Mouse (Mus musculus): ENCODE results near the gene Actl10. TPM values are rescaled to one million over a fixed set of nuclear protein-coding genes. Genes with fewer than 3 reads are reported as not detected.

The Actl10 gene
- polyA plus RNA-seq, 1 experiment from 2014 or later = 0.69 TPM

GRCm38 (mm10) chr2:154569836-154570286 lies 18.3 kb downstream of the Actl10 start, which contains the start of gene E2f1:
E2f1 (minus strand) TSS chr2:154569892.
- H3K4me1 ChIP-seq (replicated peaks; ENCODE audit: control insufficient read depth, insufficient read depth, low read length) = peaks cover 14% of the 10 kb centered on the region

GRCm38 (mm10) chr2:154570666-154571065 lies 19.1 kb downstream of the Actl10 start:
- Histone ChIP-seq H3K4me2 (replicated peaks; ENCODE audit: low read depth, low read length) (no peak overlapping the region), H3K4me3 (ENCODE audit: low read depth, low read length) (no peak overlapping the region), H3K36me3 (ENCODE audit: control insufficient read depth, insufficient read depth, low read length) (no peaks in the 10 kb centered on the region), H3K4me1 (replicated peaks; ENCODE audit: control insufficient read depth, insufficient read depth, low read length) (peaks cover 11% of the 10 kb centered on the region), H3K9me3 (ENCODE audit: control insufficient read depth, low read length) (no peaks in the 10 kb centered on the region), H3K27me3 (ENCODE audit: control insufficient read depth, insufficient read depth, low read length) (no peaks in the 10 kb centered on the region), H3K9ac (ENCODE audit: low read depth, low read length) (no peak overlapping the region), H3K27ac (ENCODE audit: low read depth, low read length) (no peak overlapping the region)
- WGBS = 75% methylated on average over 4 of the region's 4 CpGs
- DNase-seq (ENCODE audit: low spot score) (no peak), ATAC-seq (ENCODE audit: low FRiP score) (no peak)

More at GRCm38 (mm10) chr2:154569836-154570286, 18.3 kb downstream of the Actl10 start, which contains the start of gene E2f1:
- no peaks in the 10 kb centered on the region for H3K27me3 ChIP-seq (ENCODE audit: control insufficient read depth, insufficient read depth, low read length)
- peak within 1 kb of the TSS; percentile 70 for H3K4me2 ChIP-seq (replicated peaks; ENCODE audit: low read depth, low read length)
- no peaks in the 10 kb centered on the region for H3K36me3 ChIP-seq (ENCODE audit: control insufficient read depth, insufficient read depth, low read length)
- WGBS = 0% methylated on average over 28 of the region's 44 CpGs
- peak within 1 kb of the TSS; percentile 86 for H3K4me3 ChIP-seq (ENCODE audit: low read depth, low read length)
- H3K27ac ChIP-seq (ENCODE audit: low read depth, low read length) = peak within 1 kb of the TSS; percentile 88
- no peaks in the 10 kb centered on the region for H3K9me3 ChIP-seq (ENCODE audit: control insufficient read depth, low read length)
- ATAC-seq (ENCODE audit: low FRiP score) (peak; percentile 96), DNase-seq (ENCODE audit: low spot score) (peak; percentile 96)
- peak within 1 kb of the TSS; percentile 84 for H3K9ac ChIP-seq (ENCODE audit: low read depth, low read length)

- 88% methylated on average over 4 of the region's 4 CpGs for WGBS
- Histone ChIP-seq H3K4me1 (replicated peaks; ENCODE audit: control insufficient read depth, insufficient read depth, low read length) (peaks cover 8% of the 10 kb centered on the region; the same call in 1 of the 2 replicates), H3K27me3 (ENCODE audit: control insufficient read depth, insufficient read depth, low read length) (no peaks in the 10 kb centered on the region), H3K36me3 (ENCODE audit: control insufficient read depth, insufficient read depth, low read length) (no peaks in the 10 kb centered on the region), H3K4me2 (replicated peaks; ENCODE audit: low read depth, low read length) (no peak overlapping the region), H3K9me3 (ENCODE audit: control insufficient read depth, low read length) (no peaks in the 10 kb centered on the region), H3K4me3 (ENCODE audit: low read depth, low read length) (no peak overlapping the region), H3K27ac (ENCODE audit: low read depth, low read length) (no peak overlapping the region), H3K9ac (ENCODE audit: low read depth, low read length) (no peak overlapping the region)
- ATAC-seq (ENCODE audit: low FRiP score) (no peak), DNase-seq (ENCODE audit: low spot score) (no peak)
Observed at GRCm38 (mm10) chr2:154571266-154571665, 19.7 kb downstream of the Actl10 start.

GRCm38 (mm10) chr2:154571976-154572375 lies 20.4 kb downstream of the Actl10 start:
- ATAC-seq (ENCODE audit: low FRiP score) (no peak), DNase-seq (ENCODE audit: low spot score) (no peak)
- Histone ChIP-seq H3K4me3 (ENCODE audit: low read depth, low read length) (no peak overlapping the region), H3K4me2 (replicated peaks; ENCODE audit: low read depth, low read length) (no peak overlapping the region), H3K36me3 (ENCODE audit: control insufficient read depth, insufficient read depth, low read length) (no peaks in the 10 kb centered on the region), H3K9me3 (ENCODE audit: control insufficient read depth, low read length) (no peaks in the 10 kb centered on the region), H3K27me3 (ENCODE audit: control insufficient read depth, insufficient read depth, low read length) (no peaks in the 10 kb centered on the region), H3K9ac (ENCODE audit: low read depth, low read length) (no peak overlapping the region), H3K4me1 (replicated peaks; ENCODE audit: control insufficient read depth, insufficient read depth, low read length) (peaks cover 10% of the 10 kb centered on the region), H3K27ac (ENCODE audit: low read depth, low read length) (no peak overlapping the region)
- WGBS = 79% methylated on average over 8 of the region's 8 CpGs

GRCm38 (mm10) chr2:154572996-154573395 lies 21.4 kb downstream of the Actl10 start:
- no peak overlapping the region for H3K4me2 ChIP-seq (replicated peaks; ENCODE audit: low read depth, low read length)
- H3K27me3 ChIP-seq (ENCODE audit: control insufficient read depth, insufficient read depth, low read length) = no peaks in the 10 kb centered on the region
- H3K9ac ChIP-seq (ENCODE audit: low read depth, low read length) = no peak overlapping the region
- no peak for ATAC-seq (ENCODE audit: low FRiP score)
- WGBS = 94% methylated on average over 3 of the region's 3 CpGs
- no peak overlapping the region for H3K27ac ChIP-seq (ENCODE audit: low read depth, low read length)
- no peaks in the 10 kb centered on the region for H3K36me3 ChIP-seq (ENCODE audit: control insufficient read depth, insufficient read depth, low read length)
- no peaks in the 10 kb centered on the region for H3K9me3 ChIP-seq (ENCODE audit: control insufficient read depth, low read length)
- peaks cover 12% of the 10 kb centered on the region for H3K4me1 ChIP-seq (replicated peaks; ENCODE audit: control insufficient read depth, insufficient read depth, low read length)
- DNase-seq (ENCODE audit: low spot score) = no peak
- H3K4me3 ChIP-seq (ENCODE audit: low read depth, low read length) = no peak overlapping the region

DNA sequence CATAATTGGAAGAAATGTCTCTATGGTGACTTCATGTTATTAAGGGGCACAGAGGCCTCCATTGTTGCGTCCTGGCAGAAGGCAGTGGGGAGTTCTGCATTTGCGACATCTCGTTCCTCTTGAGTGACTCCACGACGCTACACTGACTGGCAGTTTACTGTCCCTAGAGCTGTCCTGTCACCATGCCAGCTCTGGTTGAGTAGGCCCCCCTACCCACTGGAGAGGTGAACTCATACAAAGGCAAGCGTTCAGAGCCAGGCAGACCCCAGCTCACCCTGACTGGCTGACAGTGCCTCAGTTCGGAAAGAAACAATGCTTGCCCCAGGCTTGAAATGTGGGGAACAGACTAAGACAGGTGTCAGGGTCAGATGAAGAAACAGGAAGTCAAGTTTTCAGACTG lies 22.7 kb downstream of the Actl10 start:
- Histone ChIP-seq H3K27ac (ENCODE audit: low read depth, low read length) (no peak overlapping the region), H3K27me3 (ENCODE audit: control insufficient read depth, insufficient read depth, low read length) (no peaks in the 10 kb centered on the region), H3K4me3 (ENCODE audit: low read depth, low read length) (no peak overlapping the region), H3K4me1 (replicated peaks; ENCODE audit: control insufficient read depth, insufficient read depth, low read length) (peaks cover 11% of the 10 kb centered on the region), H3K36me3 (ENCODE audit: control insufficient read depth, insufficient read depth, low read length) (no peaks in the 10 kb centered on the region), H3K9ac (ENCODE audit: low read depth, low read length) (no peak overlapping the region), H3K9me3 (ENCODE audit: control insufficient read depth, low read length) (no peaks in the 10 kb centered on the region), H3K4me2 (replicated peaks; ENCODE audit: low read depth, low read length) (no peak overlapping the region)
- DNase-seq (ENCODE audit: low spot score) = peak; percentile 23
- ATAC-seq (ENCODE audit: low FRiP score) = no peak
- 49% methylated on average over 7 of the region's 7 CpGs for WGBS

- Histone ChIP-seq H3K36me3 (ENCODE audit: control insufficient read depth, insufficient read depth, low read length) (no peaks in the 10 kb centered on the region), H3K27me3 (ENCODE audit: control insufficient read depth, insufficient read depth, low read length) (no peaks in the 10 kb centered on the region), H3K4me1 (replicated peaks; ENCODE audit: control insufficient read depth, insufficient read depth, low read length) (peaks cover 11% of the 10 kb centered on the region), H3K4me3 (ENCODE audit: low read depth, low read length) (no peak overlapping the region), H3K27ac (ENCODE audit: low read depth, low read length) (peak overlapping the region; percentile 88), H3K9me3 (ENCODE audit: control insufficient read depth, low read length) (no peaks in the 10 kb centered on the region), H3K4me2 (replicated peaks; ENCODE audit: low read depth, low read length) (no peak overlapping the region), H3K9ac (ENCODE audit: low read depth, low read length) (peak overlapping the region; percentile 42; the same call in 1 of the 2 replicates)
- DNase-seq (ENCODE audit: low spot score) (peak; percentile 78), ATAC-seq (ENCODE audit: low FRiP score) (peak; percentile 90)
- WGBS = 20% methylated on average over 12 of the region's 12 CpGs
Observed at GRCm38 (mm10) chr2:154576876-154577743, 25.5 kb downstream of the Actl10 start.

- H3K4me3 ChIP-seq (ENCODE audit: low read depth, low read length) = no peak overlapping the region
- peak overlapping the region; percentile 40; the same call in 1 of the 2 replicates for H3K9ac ChIP-seq (ENCODE audit: low read depth, low read length)
- H3K4me2 ChIP-seq (replicated peaks; ENCODE audit: low read depth, low read length) = no peak overlapping the region
- no peaks in the 10 kb centered on the region for H3K27me3 ChIP-seq (ENCODE audit: control insufficient read depth, insufficient read depth, low read length)
- H3K27ac ChIP-seq (ENCODE audit: low read depth, low read length) = peak overlapping the region; percentile 88
- no peaks in the 10 kb centered on the region for H3K36me3 ChIP-seq (ENCODE audit: control insufficient read depth, insufficient read depth, low read length)
- peaks cover 11% of the 10 kb centered on the region for H3K4me1 ChIP-seq (replicated peaks; ENCODE audit: control insufficient read depth, insufficient read depth, low read length)
- no peaks in the 10 kb centered on the region for H3K9me3 ChIP-seq (ENCODE audit: control insufficient read depth, low read length)
- peak; percentile 62 for ATAC-seq (ENCODE audit: low FRiP score)
- WGBS = 56% methylated on average over 6 of the region's 6 CpGs
- no peak for DNase-seq (ENCODE audit: low spot score)
Observed at GRCm38 (mm10) chr2:154577744-154578067, 26.1 kb downstream of the Actl10 start.

DNA sequence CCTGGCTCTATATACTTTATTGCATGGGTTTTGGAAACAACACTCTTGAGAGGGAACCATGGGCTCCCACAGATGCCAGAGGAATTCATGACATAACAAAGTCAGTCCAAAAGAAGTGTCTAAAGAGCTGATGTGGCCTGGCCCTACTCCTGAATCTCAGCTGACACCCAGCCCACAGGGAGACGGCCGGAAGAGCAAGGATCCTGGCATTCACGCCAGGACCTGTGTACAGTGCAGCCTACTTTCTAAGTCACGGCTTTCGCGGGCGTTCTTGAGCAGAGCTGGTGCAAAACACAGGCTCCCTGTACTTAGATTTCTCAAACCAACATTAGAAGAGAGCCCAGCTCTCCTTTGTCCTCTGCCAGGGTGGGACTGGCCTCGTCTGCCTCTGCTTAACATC lies 29.0 kb downstream of the Actl10 start:
- no peak overlapping the region for H3K4me2 ChIP-seq (replicated peaks; ENCODE audit: low read depth, low read length)
- 84% methylated on average over 8 of the region's 8 CpGs for WGBS
- H3K4me1 ChIP-seq (replicated peaks; ENCODE audit: control insufficient read depth, insufficient read depth, low read length) = peaks cover 9% of the 10 kb centered on the region
- H3K9ac ChIP-seq (ENCODE audit: low read depth, low read length) = no peak overlapping the region
- no peaks in the 10 kb centered on the region for H3K27me3 ChIP-seq (ENCODE audit: control insufficient read depth, insufficient read depth, low read length)
- no peak overlapping the region for H3K4me3 ChIP-seq (ENCODE audit: low read depth, low read length)
- ATAC-seq (ENCODE audit: low FRiP score) (no peak), DNase-seq (ENCODE audit: low spot score) (no peak)
- H3K9me3 ChIP-seq (ENCODE audit: control insufficient read depth, low read length) = no peaks in the 10 kb centered on the region
- no peaks in the 10 kb centered on the region for H3K36me3 ChIP-seq (ENCODE audit: control insufficient read depth, insufficient read depth, low read length)
- H3K27ac ChIP-seq (ENCODE audit: low read depth, low read length) = no peak overlapping the region
